Mouse (Mus musculus): ENCODE measurements around the gene Ahsg. TPM values are rescaled to one million over a fixed set of nuclear protein-coding genes. Genes with fewer than 3 reads are reported as not detected.
"Not testable (repeated sequence)": the region's sequence is repeated elsewhere in the genome, so short reads cannot be mapped to it uniquely, and the experiment has no call there.

Gene Ahsg
- polyA plus RNA-seq, 1 experiment from 2014 or later = 0.31 TPM

GRCm38 (mm10) chr16:22922433-22922832 is 31.4 kb downstream of the Ahsg start:
- Histone ChIP-seq H3K27ac (no peak overlapping the region), H3K4me1 (replicated peaks) (no peaks in the 10 kb centered on the region; the same call in 1 of the 2 replicates), H3K4me3 (no peak overlapping the region), H3K27me3 (ENCODE audit: insufficient read depth, poor library complexity, severe bottlenecking) (no peaks in the 10 kb centered on the region), H3K9me3 (no peaks in the 10 kb centered on the region), H3K36me3 (no peaks in the 10 kb centered on the region)
- no peak for DNase-seq (ENCODE audit: low spot score)
- 84% methylated on average over 4 of the region's 4 CpGs for WGBS

GRCm38 (mm10) chr16:22929575-22929974 is 38.5 kb downstream of the Ahsg start:
- WGBS = 71% methylated on average over 6 of the region's 6 CpGs
- no peaks in the 10 kb centered on the region for H3K4me1 ChIP-seq (replicated peaks)
- no peaks in the 10 kb centered on the region for H3K27me3 ChIP-seq (ENCODE audit: insufficient read depth, poor library complexity, severe bottlenecking)
- H3K36me3 ChIP-seq = no peaks in the 10 kb centered on the region
- H3K9me3 ChIP-seq = no peaks in the 10 kb centered on the region
- H3K4me3 ChIP-seq = no peak overlapping the region
- no peak for DNase-seq (ENCODE audit: low spot score)
- H3K27ac ChIP-seq = no peak overlapping the region

GRCm38 (mm10) chr16:22931431-22932200 is 40.5 kb downstream of the Ahsg start:
- H3K4me1 ChIP-seq (replicated peaks) = no peaks in the 10 kb centered on the region
- no peak overlapping the region for H3K4me3 ChIP-seq
- DNase-seq (ENCODE audit: low spot score) = no peak
- no peak overlapping the region for H3K27ac ChIP-seq
- WGBS = 85% methylated on average over 11 of the region's 11 CpGs
- H3K9me3 ChIP-seq = no peaks in the 10 kb centered on the region
- H3K36me3 ChIP-seq = no peaks in the 10 kb centered on the region
- no peaks in the 10 kb centered on the region for H3K27me3 ChIP-seq (ENCODE audit: insufficient read depth, poor library complexity, severe bottlenecking)

- H3K9me3 ChIP-seq = no peaks in the 10 kb centered on the region; the same call in 1 of the 2 replicates
- no peaks in the 10 kb centered on the region for H3K36me3 ChIP-seq
- no peak for DNase-seq (ENCODE audit: low spot score)
- no peaks in the 10 kb centered on the region for H3K4me1 ChIP-seq (replicated peaks)
- H3K4me3 ChIP-seq = no peak overlapping the region
- no peaks in the 10 kb centered on the region for H3K27me3 ChIP-seq (ENCODE audit: insufficient read depth, poor library complexity, severe bottlenecking)
- WGBS = 89% methylated on average over 12 of the region's 12 CpGs
- H3K27ac ChIP-seq = no peak overlapping the region
Observed at GRCm38 (mm10) chr16:22937631-22938030, 46.6 kb downstream of the Ahsg start.

GRCm38 (mm10) chr16:22938541-22938940 is 47.5 kb downstream of the Ahsg start:
- Histone ChIP-seq H3K27ac (no peak overlapping the region), H3K27me3 (ENCODE audit: insufficient read depth, poor library complexity, severe bottlenecking) (no peaks in the 10 kb centered on the region), H3K4me3 (no peak overlapping the region), H3K4me1 (replicated peaks) (no peaks in the 10 kb centered on the region), H3K36me3 (no peaks in the 10 kb centered on the region), H3K9me3 (no peaks in the 10 kb centered on the region; the same call in 1 of the 2 replicates)
- DNase-seq (ENCODE audit: low spot score) = no peak
- 76% methylated on average over 2 of the region's 2 CpGs for WGBS

- WGBS = 73% methylated on average over 8 of the region's 8 CpGs
Observed at GRCm38 (mm10) chr16:22939120-22939695, 48.1 kb downstream of the Ahsg start.

GRCm38 (mm10) chr16:22941825-22942476 is 50.9 kb downstream of the Ahsg start:
- not testable (repeated sequence) for H3K9me3 ChIP-seq; H3K4me1 ChIP-seq (replicated peaks); DNase-seq (ENCODE audit: low spot score); H3K27me3 ChIP-seq (ENCODE audit: insufficient read depth, poor library complexity, severe bottlenecking); H3K36me3 ChIP-seq; H3K27ac ChIP-seq; H3K4me3 ChIP-seq

More at GRCm38 (mm10) chr16:22939120-22939695, 48.1 kb downstream of the Ahsg start:
- no peaks in the 10 kb centered on the region for H3K4me1 ChIP-seq (replicated peaks)
- no peak overlapping the region for H3K4me3 ChIP-seq
- H3K27me3 ChIP-seq (ENCODE audit: insufficient read depth, poor library complexity, severe bottlenecking) = no peaks in the 10 kb centered on the region
- H3K27ac ChIP-seq = no peak overlapping the region
- DNase-seq (ENCODE audit: low spot score) = no peak
- H3K9me3 ChIP-seq = no peaks in the 10 kb centered on the region; the same call in 1 of the 2 replicates
- H3K36me3 ChIP-seq = no peaks in the 10 kb centered on the region

- Histone ChIP-seq H3K4me1 (replicated peaks) (no peaks in the 10 kb centered on the region), H3K27ac (no peak overlapping the region), H3K27me3 (ENCODE audit: insufficient read depth, poor library complexity, severe bottlenecking) (no peaks in the 10 kb centered on the region), H3K4me3 (no peak overlapping the region), H3K36me3 (no peaks in the 10 kb centered on the region), H3K9me3 (no peaks in the 10 kb centered on the region)
- no peak for DNase-seq (ENCODE audit: low spot score)
- WGBS = 77% methylated on average over 2 of the region's 2 CpGs
Observed at GRCm38 (mm10) chr16:22947371-22947770, 56.3 kb downstream of the Ahsg start.

Other genes with a start within 250 kb of the Ahsg start
- 0.14 and 0.20 TPM in 2 replicates for gene Dgkg, start 234.1 kb upstream of the Ahsg start, polyA plus RNA-seq (2016; fragmentation: Nextera tagmentation; extraction: Ambion mirVana)
- 0.84 TPM in 1 of 2 replicates, not detected in the other for gene Crygs, start 79.7 kb upstream of the Ahsg start, polyA plus RNA-seq (2016; fragmentation: Nextera tagmentation; extraction: Ambion mirVana)
- 32.3 and 37.6 TPM in 2 replicates for gene Tbccd1, start 33.6 kb upstream of the Ahsg start, polyA plus RNA-seq (2016; fragmentation: Nextera tagmentation; extraction: Ambion mirVana)
- gene Dnajb11, start 33.4 kb upstream of the Ahsg start, polyA plus RNA-seq (2016; fragmentation: Nextera tagmentation; extraction: Ambion mirVana) = 93.2 and 98.3 TPM in 2 replicates
- not detected in 2 replicates for gene Fetub, start 27.1 kb downstream of the Ahsg start, polyA plus RNA-seq (2016; fragmentation: Nextera tagmentation; extraction: Ambion mirVana)
- gene Hrg, start 59.8 kb downstream of the Ahsg start, polyA plus RNA-seq (2016; fragmentation: Nextera tagmentation; extraction: Ambion mirVana) = 0.15 TPM in 1 of 2 replicates, not detected in the other
- gene Kng2, start 138.2 kb downstream of the Ahsg start, polyA plus RNA-seq (2016; fragmentation: Nextera tagmentation; extraction: Ambion mirVana) = not detected in 2 replicates
- gene Kng1, start 166.6 kb downstream of the Ahsg start, polyA plus RNA-seq (2016; fragmentation: Nextera tagmentation; extraction: Ambion mirVana) = not detected in 2 replicates
- gene Eif4a2, start 216.2 kb downstream of the Ahsg start, polyA plus RNA-seq (2016; fragmentation: Nextera tagmentation; extraction: Ambion mirVana) = 133 and 157 TPM in 2 replicates
- 190 and 227 TPM in 2 replicates for gene Rfc4, start 236.5 kb downstream of the Ahsg start, polyA plus RNA-seq (2016; fragmentation: Nextera tagmentation; extraction: Ambion mirVana)